Mouse (Mus musculus) embryonic fibroblast, embryonic 13.5 days (primary cell): Measurements from ENCODE around the gene Gimap7.

Source experiments
- CTCF ChIP-seq: IDR thresholded peaks from 2 replicates; pipeline ENCODE4 v1.5.1; 2011; ENCODE audit warnings: mild to moderate bottlenecking, control low read depth, low read length, moderate library complexity, borderline replicate concordance; ENCODE audit not compliant: insufficient read depth
- POLR2A ChIP-seq: IDR thresholded peaks from 2 replicates; pipeline ENCODE4 v1.6.1; 2011; ENCODE audit warnings: low read depth, mild to moderate bottlenecking, control low read depth, low read length, moderate library complexity

GRCm38 (mm10) chr6:48675400-48675930, 43.0 kb upstream of the Gimap7 start:
- no peak for TF ChIP-seq CTCF
- TF ChIP-seq POLR2A, result no peak
